Mouse (Mus musculus) hematopoietic stem cell, adult 5-6 weeks (primary cell): ENCODE results near the gene Steap4. TPM values are rescaled to one million over a fixed set of nuclear protein-coding genes. Genes with fewer than 3 reads are reported as not detected.
"Not testable (repeated sequence)": the region's sequence is repeated elsewhere in the genome, so short reads cannot be mapped to it uniquely, and the experiment has no call there.

Source experiments
- ATAC-seq, 2 experiments: fragments of 125-278 bp in 1 of 2; replicated peaks in 1 of 2; 2 replicates each; pipeline ENCODE4 v1.8.0; 2016 to 2017; ENCODE audit warnings: inconsistent platforms in 2 of 2, mild to moderate bottlenecking in 2 of 2, moderate number of reproducible peaks in 2 of 2, low read depth in 1 of 2, moderate TSS enrichment in 1 of 2; ENCODE audit not compliant: low FRiP score in 2 of 2, poor library complexity in 2 of 2, severe bottlenecking in 2 of 2, insufficient read depth in 1 of 2, low TSS enrichment in 1 of 2
- total RNA-seq: library from RNA; stranded (forward); fragments of 172-1452, 232-1000 nt; gene quantifications from 2 replicates; pipeline ENCODE4 v1.2.3, GENCODE M21; 2017

The Steap4 gene
- total RNA-seq, 1 experiment from 2014 or later: not detected

DNA sequence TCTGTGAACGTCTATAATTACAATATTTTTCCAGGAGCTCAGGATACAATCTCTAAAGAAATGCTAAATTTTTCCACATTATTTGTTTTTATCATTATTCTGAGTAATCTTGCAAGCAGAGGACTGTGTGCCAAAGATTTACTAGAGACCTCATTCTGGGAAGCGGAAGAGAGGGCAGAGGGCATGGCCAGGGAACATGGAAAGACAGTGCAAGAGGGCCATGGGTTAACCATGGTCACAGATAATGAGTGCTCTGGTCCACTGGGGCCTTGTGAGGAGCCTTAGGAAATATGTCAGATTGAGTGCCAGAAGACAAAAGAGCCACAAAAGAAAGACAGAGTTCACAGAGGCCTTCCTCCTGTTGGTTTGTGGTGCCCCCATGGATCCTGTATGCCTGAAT, 12.0 kb downstream of the Steap4 start:
- ATAC-seq: no peak

DNA sequence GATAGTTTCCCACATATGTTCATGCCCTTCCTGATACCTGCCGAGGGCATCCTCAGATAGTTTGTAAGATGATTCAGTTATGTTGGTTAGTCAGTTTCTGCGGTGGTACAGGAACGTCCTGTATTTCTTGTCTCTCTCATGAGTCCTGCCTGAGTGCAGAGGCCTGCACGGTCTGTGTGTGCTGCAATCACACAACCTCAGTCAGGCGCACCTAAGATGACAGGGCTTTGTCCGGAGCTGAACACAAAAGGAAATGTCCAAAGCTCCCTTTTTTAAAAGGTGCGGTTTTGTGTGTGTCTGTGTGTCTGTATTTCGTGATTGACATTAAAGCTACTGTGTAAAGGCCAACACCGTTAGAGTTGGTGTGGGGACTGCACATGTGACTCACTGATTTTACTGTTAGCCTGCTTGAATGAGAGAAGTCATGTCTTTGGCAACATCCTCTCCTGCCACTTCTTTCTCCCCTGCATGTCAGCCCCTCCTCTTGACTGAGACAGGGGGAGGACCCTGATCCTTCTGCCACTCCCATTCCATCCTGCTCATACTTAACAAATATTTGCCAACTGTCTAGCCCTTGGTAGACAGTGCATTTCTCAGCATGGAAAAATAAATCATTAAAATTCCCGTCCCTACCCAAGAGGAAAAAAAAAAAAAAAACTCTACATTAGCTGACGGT, 14.4 kb downstream of the Steap4 start:
- ATAC-seq: 0 out of 4 replicates have a peak, but pooled peaks of 1 of the 2 experiments have one; percentile 25

DNA sequence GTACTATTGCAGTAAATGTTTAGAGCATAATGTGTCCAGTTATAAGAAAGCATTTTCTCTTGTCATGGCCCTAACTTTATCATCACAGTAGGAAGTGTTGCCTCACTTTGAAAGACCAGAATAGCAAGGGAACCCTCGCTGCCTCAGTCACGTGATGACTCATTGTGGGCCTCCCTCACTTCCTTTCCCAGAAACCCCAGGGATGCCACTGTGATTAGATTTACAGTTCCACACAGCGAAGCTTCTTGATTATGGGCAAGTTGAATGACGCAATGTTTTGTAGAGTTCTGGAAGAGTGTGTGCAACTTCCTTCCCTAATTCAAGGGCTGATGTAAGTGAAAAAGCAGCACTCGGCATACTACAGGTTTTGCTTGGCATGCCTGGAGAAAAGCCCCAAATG, 20.3 kb downstream of the Steap4 start:
- peak; percentile 96 to 98 for ATAC-seq

DNA sequence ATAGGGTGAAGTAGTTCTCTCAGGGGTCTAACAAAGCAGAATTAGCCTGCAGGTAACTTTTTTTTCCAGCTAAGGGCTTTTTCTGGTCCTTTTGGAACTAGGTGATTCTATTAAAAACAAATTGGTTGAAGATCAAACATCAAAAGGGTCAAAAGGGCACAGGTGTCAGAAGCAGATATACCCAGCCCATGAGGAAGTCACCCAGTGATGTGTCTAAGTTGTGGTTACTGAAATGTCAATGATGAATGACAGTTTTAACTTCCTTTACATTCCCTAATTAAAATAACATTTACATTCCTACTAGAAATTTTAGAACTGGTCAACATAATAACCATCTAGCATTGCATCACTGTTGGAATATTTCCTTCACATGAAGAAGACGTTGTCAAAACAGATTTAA, 27.7 kb downstream of the Steap4 start:
- ATAC-seq: peak in 1 of 2 experiments; percentile 45; a peak in 1 of 4 replicates

DNA sequence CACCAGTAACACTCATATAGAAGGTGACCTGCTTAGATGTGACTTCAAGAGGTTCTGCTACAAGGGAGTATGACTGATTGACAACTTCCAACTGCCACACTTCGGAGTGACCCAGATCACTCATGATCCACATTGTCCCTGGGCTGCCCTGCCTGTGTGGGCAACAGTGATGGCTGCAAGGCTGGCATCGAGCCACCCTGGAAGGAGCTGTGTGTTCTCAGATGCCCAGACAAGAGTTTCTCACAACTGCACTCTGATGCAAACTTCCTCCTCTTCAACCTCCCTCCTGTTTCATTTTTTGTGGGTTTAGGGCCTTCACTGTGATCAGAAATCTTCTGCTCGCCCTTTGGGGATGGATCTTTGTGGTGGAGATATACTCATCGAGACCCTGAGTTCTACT, 28.2 kb downstream of the Steap4 start:
- ATAC-seq: peak; percentile 68 to 71; a peak in 3 of 4 replicates

DNA sequence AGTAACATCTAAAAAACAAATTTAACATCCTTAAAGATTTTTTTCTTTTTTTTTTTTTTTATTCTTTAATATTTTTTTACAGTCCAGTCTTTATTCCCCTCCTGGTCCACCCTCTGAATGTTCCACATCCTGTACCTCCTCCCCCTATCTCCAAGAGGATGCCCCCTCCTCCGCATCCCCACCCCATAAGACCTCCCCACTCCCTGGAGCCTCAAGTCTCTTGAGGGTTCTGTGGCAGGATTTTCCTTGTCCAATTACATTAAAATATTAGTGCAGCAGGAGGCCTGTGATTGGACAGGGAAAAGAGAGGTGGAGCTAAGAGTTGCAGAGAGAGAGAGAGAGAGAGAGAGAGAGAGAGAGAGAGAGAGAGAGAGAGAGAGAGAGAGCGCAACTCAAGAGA, 31.4 kb downstream of the Steap4 start:
- ATAC-seq: not testable (repeated sequence)

GRCm38 (mm10) chr5:7993766-7994165, 33.5 kb downstream of the Steap4 start:
- no peak for ATAC-seq

DNA sequence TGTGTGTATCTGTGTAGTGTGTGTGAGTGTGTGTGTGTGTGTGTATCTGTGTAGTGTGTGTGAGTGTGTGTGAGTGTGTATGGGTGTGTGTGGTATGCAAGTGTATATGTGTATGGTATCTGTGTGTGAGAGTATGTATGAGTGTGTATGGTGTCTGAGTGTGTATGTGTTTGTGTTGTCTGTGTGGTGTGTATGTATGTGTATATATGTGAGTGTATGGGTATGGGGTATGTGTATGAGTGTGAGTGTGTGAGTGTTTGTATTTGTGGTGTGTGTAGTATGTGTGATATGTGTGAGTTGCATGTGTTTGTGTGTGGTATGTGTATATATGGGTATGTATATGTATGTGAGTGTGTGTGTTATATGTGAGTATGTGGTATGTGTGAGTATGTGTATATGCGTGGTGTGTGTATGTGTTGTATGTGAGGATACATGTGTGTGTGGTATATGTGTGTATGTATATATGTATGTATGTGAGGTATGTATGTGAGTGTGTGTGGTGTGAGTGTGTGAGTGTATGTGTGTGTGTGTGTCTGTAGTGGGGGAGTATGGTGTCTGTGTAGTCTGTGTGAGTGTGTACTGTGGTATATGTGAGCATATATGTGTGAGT, 35.1 kb downstream of the Steap4 start:
- no peak for ATAC-seq

GRCm38 (mm10) chr5:7996401-7997044, 36.3 kb downstream of the Steap4 start:
- peak; percentile 49 to 69; a peak in 2 of 4 replicates for ATAC-seq

- ATAC-seq: no peak
Observed at GRCm38 (mm10) chr5:7997086-7997485, 36.8 kb downstream of the Steap4 start.

GRCm38 (mm10) chr5:8000466-8000865, 40.2 kb downstream of the Steap4 start:
- ATAC-seq: no peak

- ATAC-seq: no peak
Observed at GRCm38 (mm10) chr5:8002827-8003226, 42.6 kb downstream of the Steap4 start.

DNA sequence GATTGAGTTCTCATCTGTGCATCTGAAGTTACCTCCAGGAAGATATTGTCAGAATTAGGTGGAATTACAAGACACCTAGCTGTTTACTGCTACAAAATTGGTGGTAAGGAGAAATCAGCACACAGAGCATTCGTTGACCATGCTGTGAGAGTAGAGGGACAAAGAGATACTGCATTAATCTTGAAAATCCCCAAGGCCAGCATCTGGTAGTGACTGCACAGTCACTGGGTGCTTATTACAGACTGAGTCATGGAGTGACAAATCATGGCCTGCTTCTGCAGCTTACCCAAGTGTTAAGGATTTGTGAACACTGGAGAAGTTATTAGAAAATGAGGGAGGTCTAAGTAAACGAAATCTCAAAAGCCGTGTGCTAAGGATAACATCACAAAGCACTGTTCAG, 53.0 kb downstream of the Steap4 start:
- ATAC-seq: no peak

Other genes with a start within 250 kb of the Steap4 start
- gene Sri, start 85.6 kb downstream of the Steap4 start, total RNA-seq: 117 and 213 TPM in 2 replicates